Mouse (Mus musculus): ENCODE results near the gene Trim13.

Gene Trim13

GRCm38 (mm10) chr14:61613319-61613718, 15.3 kb downstream of the Trim13 start:
- in situ Hi-C loops (cut with MboI) = no loop called here

GRCm38 (mm10) chr14:61620371-61620770, 22.3 kb downstream of the Trim13 start:
- in situ Hi-C loops (cut with MboI) = no loop called here

DNA sequence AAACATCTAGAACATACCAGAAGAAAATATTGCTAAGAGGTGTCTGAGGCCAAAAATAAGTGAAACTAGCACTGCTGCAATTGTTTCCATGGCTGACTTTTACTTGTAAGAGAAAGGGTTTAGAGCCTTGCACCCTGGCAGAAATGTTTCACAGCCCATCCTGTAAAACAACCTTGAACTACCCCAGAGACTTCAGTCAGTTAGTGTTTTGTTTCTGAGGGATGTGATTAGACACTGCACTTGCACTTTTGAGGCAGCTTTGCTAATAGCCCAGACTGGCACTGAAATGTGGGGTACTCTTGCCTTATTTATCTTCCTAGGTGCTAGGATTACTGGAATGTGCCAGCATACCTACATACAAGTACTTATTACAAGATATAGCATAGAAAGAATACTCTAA, 37.9 kb downstream of the Trim13 start:
- in situ Hi-C loops (cut with MboI) = no loop called here

DNA sequence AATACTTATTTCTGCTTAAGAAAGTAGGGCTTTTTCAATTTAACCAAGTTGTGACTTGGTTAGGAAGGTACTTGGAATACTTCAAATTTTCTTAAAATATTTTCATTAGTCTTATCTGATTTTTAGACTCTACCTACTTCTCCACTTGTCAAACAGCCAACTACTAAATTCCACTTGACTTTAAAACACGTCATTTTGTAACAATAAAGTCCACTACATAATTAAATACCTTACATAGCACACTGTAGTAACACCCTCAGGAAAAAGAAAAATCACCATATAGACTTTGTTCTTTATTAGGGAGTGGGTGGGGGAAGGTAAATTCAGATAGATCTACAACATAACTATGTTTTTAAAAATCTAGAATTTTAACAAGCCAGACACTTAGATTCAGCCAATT, 44.6 kb downstream of the Trim13 start:
- in situ Hi-C loops (cut with MboI) = no loop called here

- in situ Hi-C loops (cut with MboI) = loop anchor here (5.0 kb wide), 1 partner anchor 37 kb away; no protein-coding TSS in a partner anchor
These were observed 47.5 kb downstream of the Trim13 start for GRCm38 (mm10) chr14:61645547-61645946.

GRCm38 (mm10) chr14:61647182-61647880, 49.3 kb downstream of the Trim13 start:
- in situ Hi-C loops (cut with MboI) = loop anchor here (5.0 kb wide), 1 partner anchor 35 kb away; no protein-coding TSS in a partner anchor

- in situ Hi-C loops (cut with MboI) = loop anchor here (5.0 kb wide), 1 partner anchor 34 kb away; no protein-coding TSS in a partner anchor
These were observed 50.0 kb downstream of the Trim13 start for GRCm38 (mm10) chr14:61647881-61648684.

GRCm38 (mm10) chr14:61648685-61649504, 50.8 kb downstream of the Trim13 start:
- in situ Hi-C loops (cut with MboI) = loop anchor here (5.0 kb wide), 1 partner anchor 33 kb away; no protein-coding TSS in a partner anchor

GRCm38 (mm10) chr14:61650291-61650960, 52.4 kb downstream of the Trim13 start:
- in situ Hi-C loops (cut with MboI) = no loop called here

Measured in mature B cell (primary cell).